Mouse (Mus musculus) testis, adult 2 months (tissue): ENCODE results near the gene Coro2a.

Experiments
- CTCF ChIP-seq: fragments of 200-500 bp; IDR thresholded peaks from 2 replicates; pipeline ENCODE4 v1.5.1; 2012; ENCODE audit warnings: low read depth, mild to moderate bottlenecking, inconsistent platforms, low read length, moderate library complexity; ENCODE audit not compliant: control insufficient read depth, insufficient read depth, insufficient replicate concordance
- POLR2A ChIP-seq: fragments of 200-500 bp; IDR thresholded peaks from 2 replicates; pipeline ENCODE4 v1.6.1; 2012; ENCODE audit warnings: low read depth, mild to moderate bottlenecking, inconsistent platforms, low read length, moderate library complexity; ENCODE audit not compliant: control insufficient read depth

- TF ChIP-seq CTCF (no peak), POLR2A (no peak)
These were observed 38.2 kb downstream of the Coro2a start for GRCm38 (mm10) chr4:46563847-46564246.
